Mouse (Mus musculus): ENCODE data around the gene Cdh13. TPM values are rescaled to one million over a fixed set of nuclear protein-coding genes. Genes with fewer than 3 reads are reported as not detected.

Gene Cdh13
- polyA plus RNA-seq, 1 experiment: 30.7 TPM

DNA sequence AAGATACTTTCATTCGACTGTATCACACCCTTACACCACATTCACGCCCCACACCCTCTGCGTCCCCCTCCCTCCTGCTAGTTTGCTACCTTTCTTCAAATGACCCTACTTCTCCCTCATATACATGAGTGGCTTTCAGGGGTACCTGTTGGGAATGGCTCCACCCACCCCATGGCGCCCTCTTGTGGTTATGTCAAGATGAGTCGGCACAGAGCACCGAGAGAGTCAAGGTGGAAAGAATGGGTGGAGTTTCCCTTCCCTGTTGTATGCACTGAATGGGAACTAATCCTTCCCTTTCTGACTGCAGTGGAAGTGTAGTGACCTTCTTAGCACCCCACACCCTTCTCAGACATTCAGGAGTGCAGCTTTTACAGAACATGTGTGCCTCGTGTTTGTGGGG is 51.4 kb downstream of the Cdh13 start:
- H3K4me1 ChIP-seq (ENCODE audit: control insufficient read depth, insufficient read depth, insufficient read length, low read length): no peaks in the 10 kb centered on the region
- no peak overlapping the region for H3K27ac ChIP-seq (replicated peaks; ENCODE audit: low read depth, low read length)
- no peak overlapping the region for H3K4me3 ChIP-seq (ENCODE audit: insufficient read depth, low read depth, low read length)

DNA sequence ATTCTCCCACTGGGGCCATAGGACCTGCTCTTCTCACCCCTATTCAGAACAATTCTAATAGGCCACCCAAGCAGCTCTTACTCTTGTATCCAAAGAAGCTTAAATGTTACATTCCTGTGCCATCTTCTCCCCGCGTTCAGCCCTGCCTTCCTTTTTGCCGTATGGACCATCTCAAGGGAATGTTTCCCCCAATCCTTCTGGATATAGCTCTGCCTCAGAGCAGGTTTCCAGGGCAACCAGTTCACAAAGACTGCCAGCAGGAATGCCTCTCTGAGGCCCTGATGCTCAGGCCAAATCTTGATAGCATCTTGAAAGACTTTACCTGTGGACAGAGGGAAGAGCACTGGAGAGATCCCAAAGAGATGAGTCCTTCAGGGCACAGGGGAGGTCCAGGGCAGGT is 56.2 kb downstream of the Cdh13 start:
- Histone ChIP-seq H3K27ac (replicated peaks; ENCODE audit: low read depth, low read length) (no peak overlapping the region), H3K4me3 (ENCODE audit: insufficient read depth, low read depth, low read length) (no peak overlapping the region), H3K4me1 (ENCODE audit: control insufficient read depth, insufficient read depth, insufficient read length, low read length) (0 out of 2 replicates have a peak, but pooled peaks cover 2% of the 10 kb centered on the region)

DNA sequence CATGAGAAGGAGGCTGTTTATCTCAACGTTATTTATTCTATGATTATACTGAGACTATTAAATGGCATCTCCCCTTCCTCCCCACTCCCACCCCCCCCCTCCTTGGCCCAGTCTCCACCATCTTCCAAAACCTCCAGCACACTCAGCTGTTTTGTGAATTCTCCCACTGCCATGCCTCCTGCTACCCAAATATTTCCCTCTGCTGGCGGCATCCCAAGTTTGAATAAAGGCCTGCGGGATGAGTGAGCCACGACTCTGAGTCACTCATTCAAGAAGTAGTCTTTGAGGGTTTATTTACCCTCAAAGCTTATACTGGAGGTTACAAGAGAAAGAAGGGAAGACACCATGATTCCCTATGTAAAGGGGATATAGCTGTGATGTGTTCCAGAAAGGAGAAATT is 59.7 kb downstream of the Cdh13 start:
- Histone ChIP-seq H3K4me3 (ENCODE audit: insufficient read depth, low read depth, low read length) (no peak overlapping the region), H3K4me1 (ENCODE audit: control insufficient read depth, insufficient read depth, insufficient read length, low read length) (0 out of 2 replicates have a peak, but pooled peaks cover 2% of the 10 kb centered on the region), H3K27ac (replicated peaks; ENCODE audit: low read depth, low read length) (no peak overlapping the region)

DNA sequence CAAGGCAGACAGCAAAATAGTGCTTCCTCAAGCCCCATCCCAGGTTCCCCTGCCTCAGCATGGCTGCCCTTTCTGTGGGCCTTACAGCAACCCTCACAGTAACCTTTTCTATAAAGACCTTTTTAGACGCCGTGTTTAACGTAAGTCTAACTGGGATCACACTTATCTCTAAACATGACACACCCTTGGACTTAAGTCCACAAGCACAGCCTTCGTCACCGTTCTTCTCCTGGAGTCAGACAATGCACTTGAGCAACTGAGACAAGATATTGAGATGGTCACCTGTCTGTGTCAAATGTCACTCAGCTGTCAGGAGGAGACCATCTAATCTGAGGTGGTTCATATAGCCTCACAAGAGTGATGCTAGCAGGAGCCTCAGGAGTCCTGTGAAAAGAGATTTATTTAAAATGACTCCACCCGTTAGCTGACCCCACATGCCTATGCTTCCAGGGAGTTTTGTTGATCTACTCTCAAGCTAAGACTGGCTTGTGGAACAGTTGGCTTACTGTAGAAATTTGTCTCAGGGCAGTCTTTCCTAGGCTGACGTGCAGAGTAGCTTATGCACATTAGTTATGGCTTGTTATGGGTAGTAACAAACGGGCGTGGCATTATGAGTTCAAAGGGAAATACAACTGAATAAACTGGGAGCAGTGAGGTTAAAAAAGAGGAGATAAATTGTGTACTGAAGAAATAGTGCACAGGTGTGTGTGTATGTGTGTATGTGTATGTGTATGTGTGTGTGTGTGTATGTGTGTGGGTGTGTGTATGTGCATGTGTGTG is 65.4 kb downstream of the Cdh13 start:
- peak overlapping the region; percentile 93 for H3K27ac ChIP-seq (replicated peaks; ENCODE audit: low read depth, low read length)
- no peak overlapping the region for H3K4me3 ChIP-seq (ENCODE audit: insufficient read depth, low read depth, low read length)
- H3K4me1 ChIP-seq (ENCODE audit: control insufficient read depth, insufficient read depth, insufficient read length, low read length): peaks cover 6% of the 10 kb centered on the region; the same call in 1 of the 2 replicates

DNA sequence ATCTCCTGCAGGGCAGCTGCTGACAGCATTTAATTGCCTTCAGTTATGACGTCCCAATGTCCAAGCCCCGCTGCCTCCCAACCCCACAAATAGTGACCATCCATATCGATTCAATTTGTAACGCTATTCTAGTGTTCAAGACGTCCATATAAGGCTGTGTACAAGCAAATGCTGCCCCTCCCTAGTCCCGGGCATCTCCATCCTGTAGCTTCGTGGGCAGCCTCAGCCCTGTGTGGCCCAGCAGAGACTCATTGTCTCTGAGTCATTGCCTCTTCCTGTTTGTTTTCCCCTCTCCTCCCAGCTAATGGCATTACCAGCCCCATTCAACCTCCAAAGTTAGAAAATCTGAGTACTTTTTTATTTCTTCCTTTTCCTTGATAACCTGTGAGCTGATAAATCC is 66.6 kb downstream of the Cdh13 start:
- Histone ChIP-seq H3K27ac (replicated peaks; ENCODE audit: low read depth, low read length) (peak overlapping the region; percentile 93), H3K4me1 (ENCODE audit: control insufficient read depth, insufficient read depth, insufficient read length, low read length) (peaks cover 12% of the 10 kb centered on the region; the same call in 1 of the 2 replicates), H3K4me3 (ENCODE audit: insufficient read depth, low read depth, low read length) (no peak overlapping the region)

DNA sequence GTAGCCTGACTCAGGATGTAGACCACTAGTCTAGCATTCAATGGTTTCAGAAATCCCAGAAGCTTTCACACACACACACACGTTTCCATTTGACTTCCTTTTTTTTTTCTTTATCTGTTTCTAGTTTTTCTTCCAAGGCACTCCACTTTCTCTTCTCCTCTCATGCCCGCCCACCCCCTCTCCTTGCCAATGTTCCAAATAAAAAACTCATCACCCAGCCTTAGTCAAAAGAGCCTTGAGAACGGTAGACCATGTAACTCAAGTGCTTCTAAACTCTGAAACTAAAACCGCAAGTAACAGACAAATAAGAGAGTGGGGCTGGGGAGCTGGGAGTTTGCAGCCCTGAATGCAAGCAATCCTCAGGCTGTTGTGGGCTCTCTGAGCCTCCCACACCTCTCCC is 69.5 kb downstream of the Cdh13 start:
- Histone ChIP-seq H3K4me3 (ENCODE audit: insufficient read depth, low read depth, low read length) (no peak overlapping the region), H3K27ac (replicated peaks; ENCODE audit: low read depth, low read length) (no peak overlapping the region), H3K4me1 (ENCODE audit: control insufficient read depth, insufficient read depth, insufficient read length, low read length) (peaks cover 28% of the 10 kb centered on the region; the same call in 1 of the 2 replicates)

DNA sequence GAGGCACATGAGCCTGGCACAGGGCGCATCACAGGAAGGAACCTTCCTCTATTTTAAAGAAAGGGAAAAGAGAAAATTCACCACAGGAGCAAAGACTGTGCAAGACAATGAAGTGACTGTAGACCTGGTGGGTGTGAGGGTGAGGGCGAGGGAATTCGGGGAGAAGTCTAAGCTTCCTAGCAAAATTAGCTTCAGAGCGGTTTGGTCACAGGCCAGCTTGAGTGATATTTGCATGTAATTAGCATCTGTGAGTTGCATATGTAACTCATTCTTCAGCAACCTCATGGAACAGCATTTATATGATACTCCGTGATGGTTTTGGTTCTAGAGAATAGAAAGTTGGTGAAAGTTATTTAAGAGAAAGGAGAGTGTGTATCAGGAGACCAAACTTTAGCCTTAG is 73.5 kb downstream of the Cdh13 start:
- Histone ChIP-seq H3K27ac (replicated peaks; ENCODE audit: low read depth, low read length) (peak overlapping the region; percentile 52; the same call in 1 of the 2 replicates), H3K4me1 (ENCODE audit: control insufficient read depth, insufficient read depth, insufficient read length, low read length) (peaks cover 21% of the 10 kb centered on the region; the same call in 1 of the 2 replicates)

DNA sequence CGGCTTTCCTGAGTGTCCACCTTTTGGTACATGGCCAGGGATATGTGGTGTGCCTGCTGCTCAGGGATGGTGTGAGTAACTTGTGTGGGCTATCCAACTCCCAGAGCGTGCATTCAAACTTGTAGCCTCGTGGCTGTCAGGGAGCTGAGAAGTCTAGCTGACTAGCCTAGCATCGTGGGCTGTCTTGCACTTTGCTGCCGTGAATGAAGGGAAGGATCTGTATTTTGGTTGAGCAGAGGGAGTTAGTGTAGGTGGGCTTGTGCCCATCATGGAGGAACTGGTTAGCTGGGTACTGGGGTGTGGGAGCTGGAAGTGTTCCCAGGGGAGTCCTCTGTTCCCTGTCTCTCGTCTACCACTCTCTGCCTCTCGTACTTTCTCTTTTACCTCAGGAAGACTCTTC is 74.1 kb downstream of the Cdh13 start:
- Histone ChIP-seq H3K4me3 (ENCODE audit: insufficient read depth, low read depth, low read length) (no peak overlapping the region), H3K27ac (replicated peaks; ENCODE audit: low read depth, low read length) (no peak overlapping the region), H3K4me1 (ENCODE audit: control insufficient read depth, insufficient read depth, insufficient read length, low read length) (peaks cover 21% of the 10 kb centered on the region; the same call in 1 of the 2 replicates)

More for the DNA sequence above, 73.5 kb downstream of the Cdh13 start:
- no peak overlapping the region for H3K4me3 ChIP-seq (ENCODE audit: insufficient read depth, low read depth, low read length)

DNA sequence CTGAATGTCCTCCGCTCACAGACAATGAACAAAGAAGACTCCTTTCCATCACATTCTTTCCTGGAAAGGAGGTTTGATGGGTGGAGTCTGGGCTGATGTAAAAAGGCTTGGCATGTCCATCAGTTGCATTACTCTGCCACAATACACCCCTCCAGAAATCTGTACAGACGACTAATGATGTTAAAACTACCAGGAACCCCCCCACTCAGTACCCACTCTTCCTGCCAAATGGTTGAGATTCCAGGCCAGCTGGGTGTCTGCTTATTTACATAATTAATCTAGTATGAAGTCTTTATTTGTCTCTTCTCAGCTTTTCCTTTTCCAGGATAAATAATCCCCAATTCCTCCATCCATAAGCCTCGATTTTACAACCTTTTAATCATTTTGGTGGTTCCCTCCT is 80.2 kb downstream of the Cdh13 start:
- Histone ChIP-seq H3K27ac (replicated peaks; ENCODE audit: low read depth, low read length) (no peak overlapping the region), H3K4me3 (ENCODE audit: insufficient read depth, low read depth, low read length) (no peak overlapping the region), H3K4me1 (ENCODE audit: control insufficient read depth, insufficient read depth, insufficient read length, low read length) (no peaks in the 10 kb centered on the region)

DNA sequence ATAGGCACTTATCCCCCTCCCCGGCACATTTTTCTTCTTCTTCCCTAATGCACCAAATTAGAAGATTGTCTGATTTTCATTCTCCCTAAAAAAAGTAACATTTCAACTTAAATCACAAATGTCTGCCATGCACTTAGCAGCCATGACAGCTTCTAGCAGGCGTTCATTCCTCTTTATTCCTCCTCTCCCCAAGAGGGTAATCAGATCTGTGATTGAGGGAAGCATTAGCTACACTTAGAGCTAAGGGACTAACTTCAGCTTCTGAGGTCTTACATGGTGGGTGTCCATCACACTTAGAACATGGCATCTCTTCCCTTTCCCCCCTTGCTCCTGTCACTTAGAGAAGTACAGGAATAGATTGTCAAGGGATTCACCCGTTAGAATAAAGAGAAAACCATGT is 89.6 kb downstream of the Cdh13 start:
- Histone ChIP-seq H3K4me3 (ENCODE audit: insufficient read depth, low read depth, low read length) (no peak overlapping the region), H3K4me1 (ENCODE audit: control insufficient read depth, insufficient read depth, insufficient read length, low read length) (no peaks in the 10 kb centered on the region), H3K27ac (replicated peaks; ENCODE audit: low read depth, low read length) (no peak overlapping the region)

DNA sequence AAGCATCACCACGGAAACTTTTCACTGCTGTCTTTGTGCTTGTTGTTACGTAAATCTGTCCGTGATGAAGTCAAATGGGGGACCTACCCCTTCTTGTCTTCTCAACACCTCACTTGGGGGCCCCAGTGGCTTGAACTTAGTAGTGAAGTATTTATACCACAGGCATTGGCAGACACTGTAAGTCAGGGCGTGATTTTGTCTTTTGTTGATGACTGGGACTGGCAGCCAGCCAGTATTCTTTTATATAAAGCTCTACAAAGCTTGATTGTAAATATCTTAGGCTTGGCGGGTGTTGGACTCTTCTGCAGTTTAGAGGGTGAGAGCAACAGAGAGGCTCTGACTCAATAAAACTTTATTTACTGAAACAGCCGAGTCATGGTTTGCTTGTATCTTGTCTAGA is 91.2 kb downstream of the Cdh13 start:
- Histone ChIP-seq H3K27ac (replicated peaks; ENCODE audit: low read depth, low read length) (no peak overlapping the region), H3K4me1 (ENCODE audit: control insufficient read depth, insufficient read depth, insufficient read length, low read length) (peaks cover 2% of the 10 kb centered on the region; the same call in 1 of the 2 replicates), H3K4me3 (ENCODE audit: insufficient read depth, low read depth, low read length) (no peak overlapping the region)

DNA sequence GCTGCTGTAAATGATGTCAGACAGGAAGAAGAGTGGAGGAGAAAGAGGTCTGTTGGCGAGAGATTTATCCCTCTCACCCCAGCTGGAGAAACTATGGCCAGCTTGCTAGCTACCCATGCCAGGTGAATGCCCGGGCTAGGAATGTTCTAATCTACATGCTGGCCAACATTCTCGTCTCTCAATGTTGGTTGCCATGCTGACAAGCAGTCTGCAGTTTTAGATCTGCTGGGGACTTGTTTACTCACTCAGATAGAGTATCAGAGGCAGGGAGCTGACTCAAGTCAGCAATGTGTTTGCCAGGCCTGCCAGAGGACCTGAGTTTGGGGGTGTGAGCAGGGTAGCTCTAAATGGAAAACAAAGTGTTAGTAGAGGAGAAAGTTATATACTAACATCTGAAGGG is 93.3 kb downstream of the Cdh13 start:
- no peak overlapping the region for H3K27ac ChIP-seq (replicated peaks; ENCODE audit: low read depth, low read length)
- H3K4me1 ChIP-seq (ENCODE audit: control insufficient read depth, insufficient read depth, insufficient read length, low read length): peaks cover 4% of the 10 kb centered on the region
- H3K4me3 ChIP-seq (ENCODE audit: insufficient read depth, low read depth, low read length): no peak overlapping the region

DNA sequence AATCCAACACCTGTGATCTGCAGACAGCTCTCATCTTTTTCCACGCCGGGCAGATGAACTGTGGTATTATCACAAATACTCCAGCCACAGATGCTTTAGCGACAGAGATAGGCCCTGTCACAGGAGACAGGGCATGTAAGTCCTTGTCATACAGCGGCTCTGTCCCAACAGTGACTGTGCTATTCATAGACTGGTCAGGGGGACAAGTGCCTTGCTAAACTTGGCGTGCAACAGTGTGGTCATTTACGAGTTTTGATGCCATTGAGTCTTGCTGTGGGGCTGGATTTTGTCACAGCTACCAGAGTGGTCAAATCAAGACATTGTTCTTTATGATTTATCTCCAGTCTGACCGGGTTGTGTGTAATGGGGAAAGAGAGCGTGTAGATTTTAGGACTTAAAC is 95.5 kb downstream of the Cdh13 start:
- Histone ChIP-seq H3K27ac (replicated peaks; ENCODE audit: low read depth, low read length) (no peak overlapping the region), H3K4me3 (ENCODE audit: insufficient read depth, low read depth, low read length) (no peak overlapping the region), H3K4me1 (ENCODE audit: control insufficient read depth, insufficient read depth, insufficient read length, low read length) (peaks cover 4% of the 10 kb centered on the region)

DNA sequence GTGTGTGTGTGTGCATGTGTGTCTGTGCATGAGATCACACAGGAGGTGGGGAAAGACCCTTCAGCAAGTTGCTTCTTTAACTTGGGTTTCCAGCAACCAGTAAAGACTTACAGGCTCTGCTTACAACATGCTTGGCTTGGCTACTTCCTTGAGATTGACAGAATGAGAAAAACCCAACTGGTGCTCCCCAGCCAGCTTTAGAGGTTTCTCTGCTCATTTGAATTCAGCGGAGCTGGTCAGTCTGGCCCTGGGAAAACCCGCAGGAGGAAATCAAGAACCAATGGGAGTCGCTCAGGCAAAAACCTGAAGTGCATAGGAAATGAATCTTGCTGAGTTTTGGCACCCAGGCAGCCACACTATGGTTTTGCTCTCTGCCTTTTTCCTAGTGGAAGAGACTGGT is 96.1 kb downstream of the Cdh13 start:
- Histone ChIP-seq H3K4me3 (ENCODE audit: insufficient read depth, low read depth, low read length) (no peak overlapping the region), H3K27ac (replicated peaks; ENCODE audit: low read depth, low read length) (no peak overlapping the region), H3K4me1 (ENCODE audit: control insufficient read depth, insufficient read depth, insufficient read length, low read length) (peaks cover 4% of the 10 kb centered on the region)

DNA sequence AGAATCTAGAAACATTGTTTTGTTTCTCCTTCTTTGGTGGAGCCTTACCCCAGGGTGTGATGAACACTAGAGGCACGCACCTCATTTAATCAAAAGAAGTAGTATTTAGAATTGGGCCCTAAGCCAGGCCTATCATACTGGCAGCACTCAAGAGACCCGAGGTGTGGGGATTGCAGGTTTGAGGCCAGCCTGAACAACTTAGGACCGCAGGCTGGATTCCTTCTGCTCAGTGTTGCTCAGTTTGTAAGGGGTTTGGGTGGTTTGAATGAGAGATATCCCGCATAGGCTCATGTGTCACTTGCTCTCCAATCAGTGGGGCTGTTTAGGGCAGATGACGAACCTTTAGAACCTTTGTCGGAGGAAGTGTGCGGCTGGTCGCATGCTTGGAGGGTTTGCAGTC is 96.5 kb downstream of the Cdh13 start:
- Histone ChIP-seq H3K4me1 (ENCODE audit: control insufficient read depth, insufficient read depth, insufficient read length, low read length) (peaks cover 4% of the 10 kb centered on the region), H3K4me3 (ENCODE audit: insufficient read depth, low read depth, low read length) (no peak overlapping the region), H3K27ac (replicated peaks; ENCODE audit: low read depth, low read length) (no peak overlapping the region)

DNA sequence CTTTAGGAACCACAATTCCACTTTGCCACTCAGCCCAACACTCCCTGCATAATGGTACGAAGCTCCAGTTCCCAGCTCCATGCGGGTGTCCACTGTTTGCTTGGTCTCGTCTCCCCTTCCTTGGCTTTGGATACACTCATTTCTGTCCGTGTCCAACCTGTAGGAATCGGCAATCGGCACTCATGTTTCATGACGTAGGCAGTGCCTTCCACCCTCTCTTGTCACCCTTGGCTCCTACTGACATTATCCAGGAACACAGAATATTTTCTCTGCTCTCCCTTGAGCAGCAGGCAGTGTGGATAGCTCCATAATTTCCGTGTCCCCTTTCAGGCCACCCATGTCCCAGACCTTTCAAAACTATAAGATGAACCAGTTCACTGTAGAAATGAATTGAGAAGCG is 97.2 kb downstream of the Cdh13 start:
- Histone ChIP-seq H3K4me3 (ENCODE audit: insufficient read depth, low read depth, low read length) (no peak overlapping the region), H3K27ac (replicated peaks; ENCODE audit: low read depth, low read length) (no peak overlapping the region), H3K4me1 (ENCODE audit: control insufficient read depth, insufficient read depth, insufficient read length, low read length) (peaks cover 4% of the 10 kb centered on the region)
